Mouse (Mus musculus): ENCODE data around the gene Bpifb3. TPM values are rescaled to one million over a fixed set of nuclear protein-coding genes. Genes with fewer than 3 reads are reported as not detected.
A peak's percentile ranks its signal among the peaks of the same experiment; 100 is the strongest.

Gene Bpifb3
- polyA plus RNA-seq (2015; fragmentation: Nextera tagmentation; extraction: Ambion mirVana), result 0.12 TPM in 1 of 2 replicates, not detected in the other

GRCm38 (mm10) chr2:153917930-153918329, at the start of gene Bpifb3:
Gene Bpifb3, plus strand, starts transcription at chr2:153918230.
- WGBS, result 69% methylated on average over 8 of the region's 8 CpGs
- ATAC-seq (ENCODE audit: low FRiP score), result no peak
- Histone ChIP-seq H3K9ac (no peak within 1 kb of the TSS), H3K27ac (no peak within 1 kb of the TSS), H3K4me1 (replicated peaks) (no peaks in the 10 kb centered on the region), H3K27me3 (no peaks in the 10 kb centered on the region), H3K9me3 (no peaks in the 10 kb centered on the region), H3K36me3 (no peaks in the 10 kb centered on the region), H3K4me2 (no peak within 1 kb of the TSS), H3K4me3 (no peak within 1 kb of the TSS)

GRCm38 (mm10) chr2:153870984-153871383, 47.0 kb upstream of the Bpifb3 start, which contains the start of gene Sun5:
Gene Sun5, minus strand, starts transcription at chr2:153871084.
- H3K4me2 ChIP-seq, result no peak within 1 kb of the TSS
- no peak for ATAC-seq (ENCODE audit: low FRiP score)
- WGBS, result 88% methylated on average over 4 of the region's 4 CpGs
- 0 out of 2 replicates have a peak, but pooled peaks cover 3% of the 10 kb centered on the region for H3K4me1 ChIP-seq (replicated peaks)
- no peak within 1 kb of the TSS for H3K4me3 ChIP-seq
- no peaks in the 10 kb centered on the region for H3K9me3 ChIP-seq
- H3K36me3 ChIP-seq, result no peaks in the 10 kb centered on the region
- H3K27me3 ChIP-seq, result no peaks in the 10 kb centered on the region
- no peak within 1 kb of the TSS for H3K9ac ChIP-seq
- H3K27ac ChIP-seq, result no peak within 1 kb of the TSS

GRCm38 (mm10) chr2:153874745-153875144, 43.3 kb upstream of the Bpifb3 start, which contains the start of gene Bpifb2:
Gene Bpifb2, plus strand, starts transcription at chr2:153875045.
- Histone ChIP-seq H3K27ac (no peak within 1 kb of the TSS), H3K9ac (no peak within 1 kb of the TSS), H3K4me1 (replicated peaks) (0 out of 2 replicates have a peak, but pooled peaks cover 3% of the 10 kb centered on the region), H3K4me2 (no peak within 1 kb of the TSS), H3K4me3 (no peak within 1 kb of the TSS), H3K27me3 (no peaks in the 10 kb centered on the region), H3K9me3 (no peaks in the 10 kb centered on the region), H3K36me3 (no peaks in the 10 kb centered on the region)
- no peak for ATAC-seq (ENCODE audit: low FRiP score)
- WGBS, result 68% methylated on average over 9 of the region's 9 CpGs

GRCm38 (mm10) chr2:153899111-153899510, 18.9 kb upstream of the Bpifb3 start:
- H3K27ac ChIP-seq, result no peak overlapping the region
- H3K36me3 ChIP-seq, result no peaks in the 10 kb centered on the region
- H3K4me1 ChIP-seq (replicated peaks), result no peaks in the 10 kb centered on the region
- ATAC-seq (ENCODE audit: low FRiP score), result no peak
- H3K9me3 ChIP-seq, result no peaks in the 10 kb centered on the region
- 0 out of 2 replicates have a peak, but pooled peaks cover 3% of the 10 kb centered on the region for H3K27me3 ChIP-seq
- WGBS, result 88% methylated on average over 5 of the region's 5 CpGs
- H3K9ac ChIP-seq, result no peak overlapping the region
- H3K4me2 ChIP-seq, result no peak overlapping the region
- H3K4me3 ChIP-seq, result no peak overlapping the region

- no peak for ATAC-seq (ENCODE audit: low FRiP score)
- Histone ChIP-seq H3K9ac (no peak within 1 kb of the TSS), H3K4me1 (replicated peaks) (no peaks in the 10 kb centered on the region), H3K9me3 (no peaks in the 10 kb centered on the region), H3K27me3 (0 out of 2 replicates have a peak, but pooled peaks cover under 1% of the 10 kb centered on the region), H3K4me2 (no peak within 1 kb of the TSS), H3K27ac (no peak within 1 kb of the TSS), H3K4me3 (no peak within 1 kb of the TSS), H3K36me3 (no peaks in the 10 kb centered on the region)
- WGBS, result 85% methylated on average over 4 of the region's 4 CpGs
These were observed 17.9 kb upstream of the Bpifb3 start, which contains the start of gene Bpifb6 for GRCm38 (mm10) chr2:153900088-153900487. Gene Bpifb6, plus strand, starts transcription at chr2:153900388.

GRCm38 (mm10) chr2:153902726-153903125, 15.3 kb upstream of the Bpifb3 start:
- Histone ChIP-seq H3K4me1 (replicated peaks) (no peaks in the 10 kb centered on the region), H3K4me2 (no peak overlapping the region), H3K27me3 (no peaks in the 10 kb centered on the region), H3K36me3 (no peaks in the 10 kb centered on the region), H3K9me3 (no peaks in the 10 kb centered on the region), H3K9ac (no peak overlapping the region), H3K4me3 (no peak overlapping the region), H3K27ac (no peak overlapping the region)
- no peak for ATAC-seq (ENCODE audit: low FRiP score)
- WGBS, result 87% methylated on average over 6 of the region's 6 CpGs

- WGBS, result 94% methylated on average over 4 of the region's 4 CpGs
- Histone ChIP-seq H3K27me3 (no peaks in the 10 kb centered on the region), H3K36me3 (no peaks in the 10 kb centered on the region)
These were observed 11.4 kb upstream of the Bpifb3 start for GRCm38 (mm10) chr2:153906626-153907025.

GRCm38 (mm10) chr2:153914151-153914550, 3.9 kb upstream of the Bpifb3 start:
- H3K9me3 ChIP-seq, result no peaks in the 10 kb centered on the region
- no peak for ATAC-seq (ENCODE audit: low FRiP score)
- H3K4me3 ChIP-seq, result no peak overlapping the region
- H3K9ac ChIP-seq, result no peak overlapping the region
- WGBS, result 64% methylated on average over 5 of the region's 5 CpGs
- no peak overlapping the region for H3K4me2 ChIP-seq
- H3K27ac ChIP-seq, result no peak overlapping the region
- no peaks in the 10 kb centered on the region for H3K36me3 ChIP-seq
- H3K27me3 ChIP-seq, result no peaks in the 10 kb centered on the region
- H3K4me1 ChIP-seq (replicated peaks), result no peaks in the 10 kb centered on the region

More at GRCm38 (mm10) chr2:153906626-153907025, 11.4 kb upstream of the Bpifb3 start:
- Histone ChIP-seq H3K4me2 (no peak overlapping the region), H3K4me1 (replicated peaks) (no peaks in the 10 kb centered on the region), H3K9me3 (no peaks in the 10 kb centered on the region), H3K9ac (no peak overlapping the region), H3K4me3 (no peak overlapping the region), H3K27ac (no peak overlapping the region)
- no peak for ATAC-seq (ENCODE audit: low FRiP score)

- no peak for ATAC-seq (ENCODE audit: low FRiP score)
- Histone ChIP-seq H3K4me2 (no peak overlapping the region), H3K9ac (no peak overlapping the region), H3K36me3 (no peaks in the 10 kb centered on the region), H3K27ac (no peak overlapping the region), H3K4me1 (replicated peaks) (no peaks in the 10 kb centered on the region), H3K4me3 (no peak overlapping the region), H3K9me3 (no peaks in the 10 kb centered on the region), H3K27me3 (no peaks in the 10 kb centered on the region)
- 92% methylated on average over 6 of the region's 6 CpGs for WGBS
These were observed 3.2 kb downstream of the Bpifb3 start for GRCm38 (mm10) chr2:153921246-153921645.

- no peak for ATAC-seq (ENCODE audit: low FRiP score)
- Histone ChIP-seq H3K36me3 (no peaks in the 10 kb centered on the region), H3K9ac (no peak overlapping the region), H3K9me3 (no peaks in the 10 kb centered on the region), H3K4me3 (no peak overlapping the region), H3K4me2 (no peak overlapping the region), H3K27ac (no peak overlapping the region), H3K27me3 (no peaks in the 10 kb centered on the region), H3K4me1 (replicated peaks) (peaks cover 16% of the 10 kb centered on the region)
- 51% methylated on average over 3 of the region's 3 CpGs for WGBS
These were observed 11.9 kb downstream of the Bpifb3 start for GRCm38 (mm10) chr2:153929871-153930413.

GRCm38 (mm10) chr2:153931125-153931524, 13.1 kb downstream of the Bpifb3 start:
- H3K9ac ChIP-seq, result 0 out of 2 replicates have a peak overlapping the region, but pooled peaks have one; percentile 29

GRCm38 (mm10) chr2:153933311-153933710, 15.3 kb downstream of the Bpifb3 start:
- no peaks in the 10 kb centered on the region for H3K27me3 ChIP-seq
- no peak overlapping the region for H3K9ac ChIP-seq
- WGBS, result 45% methylated on average over 6 of the region's 6 CpGs
- no peak overlapping the region for H3K4me2 ChIP-seq
- H3K9me3 ChIP-seq, result no peaks in the 10 kb centered on the region
- H3K4me1 ChIP-seq (replicated peaks), result peaks cover 16% of the 10 kb centered on the region
- H3K4me3 ChIP-seq, result no peak overlapping the region
- ATAC-seq (ENCODE audit: low FRiP score), result no peak
- H3K36me3 ChIP-seq, result no peaks in the 10 kb centered on the region
- H3K27ac ChIP-seq, result no peak overlapping the region

More at GRCm38 (mm10) chr2:153931125-153931524, 13.1 kb downstream of the Bpifb3 start:
- WGBS, result 61% methylated on average over 6 of the region's 6 CpGs
- no peak overlapping the region for H3K4me2 ChIP-seq
- H3K4me1 ChIP-seq (replicated peaks), result peaks cover 16% of the 10 kb centered on the region
- H3K4me3 ChIP-seq, result no peak overlapping the region
- no peaks in the 10 kb centered on the region for H3K36me3 ChIP-seq
- no peak overlapping the region for H3K27ac ChIP-seq
- H3K9me3 ChIP-seq, result no peaks in the 10 kb centered on the region
- no peaks in the 10 kb centered on the region for H3K27me3 ChIP-seq
- no peak for ATAC-seq (ENCODE audit: low FRiP score)

GRCm38 (mm10) chr2:153935348-153935747, 17.3 kb downstream of the Bpifb3 start:
- Histone ChIP-seq H3K9ac (no peak overlapping the region), H3K4me1 (replicated peaks) (peaks cover 16% of the 10 kb centered on the region), H3K4me2 (no peak overlapping the region), H3K36me3 (no peaks in the 10 kb centered on the region), H3K27ac (no peak overlapping the region), H3K9me3 (no peaks in the 10 kb centered on the region), H3K27me3 (no peaks in the 10 kb centered on the region), H3K4me3 (no peak overlapping the region)
- 91% methylated on average over 6 of the region's 6 CpGs for WGBS
- no peak for ATAC-seq (ENCODE audit: low FRiP score)

All from hindbrain, embryonic 13.5 days (tissue).